Mouse (Mus musculus): ENCODE measurements around the gene Rassf5. TPM values are rescaled to one million over a fixed set of nuclear protein-coding genes. Genes with fewer than 3 reads are reported as not detected.

Rassf5 gene
- polyA plus RNA-seq (2012; ENCODE audit: low replicate concordance), result 31.8 and 44.5 TPM in 2 replicates

GRCm38 (mm10) chr1:131245089-131245856, at the start of gene Rassf5:
Rassf5 (minus strand) TSS chr1:131245258.

GRCm38 (mm10) chr1:131279456-131279776, 34.4 kb upstream of the Rassf5 start, which contains the start of gene Ikbke:
Ikbke (minus strand) TSS chr1:131279606.

GRCm38 (mm10) chr1:131153018-131153629, 91.9 kb downstream of the Rassf5 start, which contains the start of gene Eif2d:
Eif2d (plus strand) TSS chr1:131153181.

DNA sequence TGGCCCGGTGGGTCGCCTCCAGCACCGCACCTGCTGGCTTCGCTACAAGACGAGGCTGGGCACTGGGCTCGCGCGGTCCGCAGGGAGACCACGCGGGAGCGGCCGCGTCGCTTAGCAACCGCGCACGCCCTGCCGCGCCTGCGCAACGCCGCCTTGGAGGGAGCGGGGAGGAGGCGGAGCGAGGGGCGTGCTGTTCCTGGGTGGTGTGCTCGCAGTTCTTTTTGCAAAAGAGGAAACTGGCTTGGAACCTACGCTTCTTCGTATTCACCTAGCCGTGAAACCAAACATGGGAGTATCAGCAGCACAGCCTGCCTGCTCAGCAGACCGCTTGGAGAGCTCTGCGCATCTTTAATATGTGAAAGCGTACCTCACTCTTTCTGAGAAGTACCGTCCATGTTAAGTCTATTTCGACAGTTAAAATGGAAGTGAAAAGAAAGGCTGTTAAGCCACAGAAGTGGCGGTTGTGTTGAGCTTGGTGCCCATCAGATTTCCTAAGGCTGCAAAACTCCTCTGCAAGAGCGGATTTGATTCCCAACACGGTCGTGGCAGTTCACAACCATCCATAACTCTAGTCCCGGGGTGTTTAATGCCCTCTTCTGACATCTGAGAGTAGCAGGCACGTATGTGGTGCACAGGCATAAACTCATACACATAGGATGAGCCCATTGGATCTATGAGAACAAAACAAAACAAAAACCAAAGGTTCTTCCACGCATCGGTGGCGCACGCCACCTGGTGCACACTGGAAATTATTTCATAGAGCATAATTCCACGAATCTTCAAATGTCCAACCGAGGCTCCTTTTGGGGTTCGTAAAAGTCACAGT, 106.7 kb downstream of the Rassf5 start, which contains the start of gene Dyrk3:
Gene Dyrk3, minus strand, starts transcription at position 150 of the 826 bp plus-strand sequence.

Other genes starting within 250 kb of the Rassf5 start
- gene Il10, start 225.4 kb downstream of the Rassf5 start, polyA plus RNA-seq (2012; ENCODE audit: low replicate concordance), result 0.18 TPM in 1 of 2 replicates, not detected in the other
- 88.2 and 202 TPM in 2 replicates for gene Mapkapk2, start 147.4 kb downstream of the Rassf5 start, polyA plus RNA-seq (2012; ENCODE audit: low replicate concordance)
- gene Dyrk3, start 106.9 kb downstream of the Rassf5 start, polyA plus RNA-seq (2012; ENCODE audit: low replicate concordance), result 1.6 and 3.0 TPM in 2 replicates
- gene Eif2d, start 92.1 kb downstream of the Rassf5 start, polyA plus RNA-seq (2012; ENCODE audit: low replicate concordance), result 18.1 and 18.7 TPM in 2 replicates
- 24.6 and 29.1 TPM in 2 replicates for gene Ikbke, start 34.3 kb upstream of the Rassf5 start, polyA plus RNA-seq (2012; ENCODE audit: low replicate concordance)

All from hematopoietic multipotent progenitor cell, adult 10-12 weeks (in vitro differentiated cells).